Mouse (Mus musculus): ENCODE results near the gene Ttll7. TPM values are rescaled to one million over a fixed set of nuclear protein-coding genes. Genes with fewer than 3 reads are reported as not detected.

Ttll7 gene
- polyA plus RNA-seq, 1 experiment from 2014 or later: 12.4 TPM

DNA sequence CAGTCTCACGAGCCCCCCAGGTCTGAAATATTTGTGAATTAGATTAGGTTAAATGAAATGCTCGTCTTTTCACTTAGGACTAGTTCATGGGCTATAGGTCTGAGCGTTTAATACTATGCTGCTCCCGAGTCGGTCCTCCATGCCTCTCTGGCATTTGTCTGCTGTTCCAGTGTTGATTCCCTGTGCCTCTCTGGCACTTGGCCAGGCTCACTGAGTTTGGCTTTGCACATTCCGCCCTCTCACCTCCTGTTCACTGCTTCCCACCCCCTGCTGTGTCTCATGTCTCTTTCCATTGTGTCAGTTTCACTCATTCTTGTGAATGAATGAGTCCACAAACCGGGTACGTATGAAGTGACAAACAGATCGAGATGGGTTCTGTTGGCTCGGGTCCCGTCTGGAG is 66.2 kb downstream of the Ttll7 start:
- ATAC-seq: no peak
- H3K4me2 ChIP-seq (replicated peaks; ENCODE audit: low read depth, low read length): no peak overlapping the region
- no peak overlapping the region for H3K4me3 ChIP-seq (ENCODE audit: low read depth, low read length)
- no peak for DNase-seq (ENCODE audit: low spot score)
- no peak overlapping the region for H3K9ac ChIP-seq (replicated peaks; ENCODE audit: low read depth)
- H3K27me3 ChIP-seq (replicated peaks; ENCODE audit: insufficient read depth, low read length): no peaks in the 10 kb centered on the region
- 65% methylated on average over 11 of the region's 11 CpGs for WGBS
- no peaks in the 10 kb centered on the region for H3K9me3 ChIP-seq (ENCODE audit: low read length)
- no peak overlapping the region for H3K27ac ChIP-seq (ENCODE audit: low read length)
- no peaks in the 10 kb centered on the region for H3K36me3 ChIP-seq (ENCODE audit: insufficient read depth, low read length)
- H3K4me1 ChIP-seq (ENCODE audit: insufficient read depth, low read depth, low read length): no peaks in the 10 kb centered on the region
- TF ChIP-seq EP300 (IDR thresholded peaks at IDR 0.05): no peak

DNA sequence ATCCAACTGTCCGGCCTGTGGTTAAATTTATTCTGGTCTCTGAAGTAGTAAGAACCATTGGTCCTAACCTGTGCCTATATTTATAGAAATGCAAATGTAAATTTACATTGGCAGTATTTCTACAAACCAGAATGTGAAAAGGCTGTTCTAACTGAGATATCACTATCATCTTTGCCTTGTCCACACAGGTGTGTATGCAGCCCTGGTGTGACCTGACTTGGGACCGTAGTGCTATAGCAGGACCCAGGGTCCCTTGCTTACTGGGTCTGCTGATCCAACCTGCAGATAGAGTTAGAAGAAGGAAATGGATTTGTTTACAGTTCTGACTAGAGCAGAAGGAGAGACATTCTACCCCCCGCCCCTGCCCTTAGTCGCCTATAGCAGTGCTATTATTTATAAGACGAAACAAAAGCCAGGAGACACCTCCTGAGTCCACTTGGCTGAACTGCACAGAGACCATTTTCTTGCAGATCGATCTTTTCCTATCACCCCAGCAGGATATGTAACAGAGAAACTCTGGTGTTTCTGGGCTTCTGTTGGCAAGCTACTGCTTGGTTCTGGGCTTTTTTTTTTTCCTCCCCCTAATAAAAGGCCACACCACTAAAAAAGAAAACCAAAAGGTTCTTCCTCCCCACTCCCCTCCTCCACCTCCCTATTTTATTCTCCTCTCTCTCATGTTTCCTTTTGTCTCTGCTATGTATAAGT is 75.3 kb downstream of the Ttll7 start:
- Histone ChIP-seq H3K27me3 (replicated peaks; ENCODE audit: insufficient read depth, low read length) (no peaks in the 10 kb centered on the region), H3K27ac (ENCODE audit: low read length) (no peak overlapping the region), H3K9ac (replicated peaks; ENCODE audit: low read depth) (no peak overlapping the region), H3K4me2 (replicated peaks; ENCODE audit: low read depth, low read length) (no peak overlapping the region), H3K36me3 (ENCODE audit: insufficient read depth, low read length) (no peaks in the 10 kb centered on the region; the same call in 1 of the 2 replicates), H3K4me1 (ENCODE audit: insufficient read depth, low read depth, low read length) (no peaks in the 10 kb centered on the region), H3K4me3 (ENCODE audit: low read depth, low read length) (no peak overlapping the region), H3K9me3 (ENCODE audit: low read length) (no peaks in the 10 kb centered on the region)
- ATAC-seq (no peak), DNase-seq (ENCODE audit: low spot score) (no peak)
- WGBS: 65% methylated on average over 6 of the region's 6 CpGs
- TF ChIP-seq CTCF (IDR thresholded peaks at IDR 0.05) (no peak), EP300 (IDR thresholded peaks at IDR 0.05) (no peak)

DNA sequence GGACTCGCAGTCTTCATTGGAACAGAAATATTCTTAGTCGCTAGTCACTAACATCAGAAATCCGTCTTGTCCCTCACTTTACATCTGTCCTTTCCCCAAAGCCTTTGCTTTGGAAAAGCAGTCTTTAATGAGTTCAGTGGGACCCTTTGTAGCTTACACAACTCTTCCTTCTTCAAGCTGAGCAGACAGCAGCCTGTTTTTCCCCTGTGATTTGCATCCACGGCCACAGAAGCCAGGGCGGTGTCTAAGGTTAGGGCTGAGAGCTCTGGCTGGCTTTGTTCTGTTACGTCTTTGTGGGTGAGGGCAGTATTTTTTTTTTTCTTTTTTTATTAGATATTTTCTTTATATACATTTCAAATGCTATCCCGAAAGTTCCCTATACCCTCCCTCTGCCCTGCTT is 76.0 kb downstream of the Ttll7 start:
- H3K4me3 ChIP-seq (ENCODE audit: low read depth, low read length): no peak overlapping the region
- ATAC-seq (no peak), DNase-seq (ENCODE audit: low spot score) (no peak)
- H3K9me3 ChIP-seq (ENCODE audit: low read length): no peaks in the 10 kb centered on the region
- no peak for TF ChIP-seq CTCF (IDR thresholded peaks at IDR 0.05)
- no peak for TF ChIP-seq EP300 (IDR thresholded peaks at IDR 0.05)
- H3K4me1 ChIP-seq (ENCODE audit: insufficient read depth, low read depth, low read length): no peaks in the 10 kb centered on the region
- no peak overlapping the region for H3K9ac ChIP-seq (replicated peaks; ENCODE audit: low read depth)
- H3K36me3 ChIP-seq (ENCODE audit: insufficient read depth, low read length): no peaks in the 10 kb centered on the region; the same call in 1 of the 2 replicates
- WGBS: 89% methylated on average over 7 of the region's 7 CpGs
- no peak overlapping the region for H3K27ac ChIP-seq (ENCODE audit: low read length)
- no peak overlapping the region for H3K4me2 ChIP-seq (replicated peaks; ENCODE audit: low read depth, low read length)
- no peaks in the 10 kb centered on the region for H3K27me3 ChIP-seq (replicated peaks; ENCODE audit: insufficient read depth, low read length)

DNA sequence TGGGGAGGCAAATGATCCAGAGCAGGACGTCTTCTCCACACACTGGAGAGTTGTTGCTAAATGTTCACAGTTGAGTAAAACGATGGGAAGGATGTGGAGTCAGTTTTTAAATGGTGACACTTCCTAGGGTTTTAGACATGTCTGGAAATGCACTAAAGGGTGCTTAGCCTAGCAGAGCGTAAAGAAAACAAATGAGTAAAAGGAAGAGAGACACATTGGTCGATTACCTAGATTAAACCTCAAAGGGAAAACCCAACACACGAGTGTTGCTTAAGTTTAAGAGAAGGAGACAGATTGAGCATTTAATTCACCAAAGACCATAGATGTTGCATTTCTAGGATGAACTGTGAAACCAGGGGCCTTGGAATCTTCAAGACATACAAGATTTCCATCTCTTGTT is 76.8 kb downstream of the Ttll7 start:
- Histone ChIP-seq H3K4me1 (ENCODE audit: insufficient read depth, low read depth, low read length) (no peaks in the 10 kb centered on the region), H3K36me3 (ENCODE audit: insufficient read depth, low read length) (no peaks in the 10 kb centered on the region; the same call in 1 of the 2 replicates), H3K4me2 (replicated peaks; ENCODE audit: low read depth, low read length) (no peak overlapping the region), H3K27me3 (replicated peaks; ENCODE audit: insufficient read depth, low read length) (no peaks in the 10 kb centered on the region), H3K27ac (ENCODE audit: low read length) (no peak overlapping the region), H3K4me3 (ENCODE audit: low read depth, low read length) (no peak overlapping the region), H3K9me3 (ENCODE audit: low read length) (no peaks in the 10 kb centered on the region), H3K9ac (replicated peaks; ENCODE audit: low read depth) (no peak overlapping the region)
- TF ChIP-seq EP300 (IDR thresholded peaks at IDR 0.05): no peak
- TF ChIP-seq CTCF (IDR thresholded peaks at IDR 0.05): no peak
- ATAC-seq (no peak), DNase-seq (ENCODE audit: low spot score) (no peak)
- 76% methylated on average over 5 of the region's 5 CpGs for WGBS

- Histone ChIP-seq H3K36me3 (ENCODE audit: insufficient read depth, low read length) (no peaks in the 10 kb centered on the region; the same call in 1 of the 2 replicates), H3K4me1 (ENCODE audit: insufficient read depth, low read depth, low read length) (no peaks in the 10 kb centered on the region), H3K9me3 (ENCODE audit: low read length) (no peaks in the 10 kb centered on the region), H3K27me3 (replicated peaks; ENCODE audit: insufficient read depth, low read length) (no peaks in the 10 kb centered on the region), H3K9ac (replicated peaks; ENCODE audit: low read depth) (no peak overlapping the region), H3K4me2 (replicated peaks; ENCODE audit: low read depth, low read length) (no peak overlapping the region), H3K4me3 (ENCODE audit: low read depth, low read length) (no peak overlapping the region), H3K27ac (ENCODE audit: low read length) (no peak overlapping the region)
- TF ChIP-seq EP300 (IDR thresholded peaks at IDR 0.05): no peak
- TF ChIP-seq CTCF (IDR thresholded peaks at IDR 0.05): no peak
- DNase-seq (ENCODE audit: low spot score) (no peak), ATAC-seq (no peak)
- WGBS: 89% methylated on average over 9 of the region's 9 CpGs
These were observed 79.0 kb downstream of the Ttll7 start for GRCm38 (mm10) chr3:146931190-146931589.

GRCm38 (mm10) chr3:146932506-146932905 is 80.3 kb downstream of the Ttll7 start:
- Histone ChIP-seq H3K9ac (replicated peaks; ENCODE audit: low read depth) (no peak overlapping the region), H3K27me3 (replicated peaks; ENCODE audit: insufficient read depth, low read length) (no peaks in the 10 kb centered on the region), H3K4me2 (replicated peaks; ENCODE audit: low read depth, low read length) (no peak overlapping the region), H3K4me1 (ENCODE audit: insufficient read depth, low read depth, low read length) (no peaks in the 10 kb centered on the region), H3K36me3 (ENCODE audit: insufficient read depth, low read length) (no peaks in the 10 kb centered on the region; the same call in 1 of the 2 replicates), H3K9me3 (ENCODE audit: low read length) (no peaks in the 10 kb centered on the region), H3K4me3 (ENCODE audit: low read depth, low read length) (no peak overlapping the region), H3K27ac (ENCODE audit: low read length) (no peak overlapping the region)
- TF ChIP-seq CTCF (IDR thresholded peaks at IDR 0.05): no peak
- TF ChIP-seq EP300 (IDR thresholded peaks at IDR 0.05): no peak
- 72% methylated on average over 5 of the region's 5 CpGs for WGBS
- ATAC-seq (no peak), DNase-seq (ENCODE audit: low spot score) (no peak)
